Mouse (Mus musculus): ENCODE measurements around the gene Lingo4.

DNA sequence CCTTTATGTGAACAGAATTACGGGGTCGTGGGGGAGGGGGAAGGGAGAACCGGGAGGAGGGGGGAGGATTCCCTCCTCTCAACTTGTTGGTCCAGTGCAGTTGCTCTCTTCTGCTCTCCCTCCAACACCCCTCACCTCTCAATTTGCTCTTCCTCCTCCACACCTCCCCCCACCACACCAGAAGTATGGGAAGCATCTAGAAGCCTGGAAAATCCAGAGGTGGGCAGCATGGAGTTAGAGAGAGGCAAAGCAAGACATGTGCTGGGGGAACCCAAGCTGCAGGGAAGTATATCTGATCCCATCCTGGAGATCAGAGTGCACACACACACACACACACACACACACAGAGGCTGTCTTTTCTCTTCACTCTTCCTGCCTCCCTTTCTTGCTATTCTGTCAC lies 26.3 kb upstream of the Lingo4 start:
- TF ChIP-seq CTCF (IDR thresholded peaks at IDR 0.05; ENCODE audit: low read depth), result no peak
- TF ChIP-seq EP300 (IDR thresholded peaks at IDR 0.05; ENCODE audit: low read depth), result no peak
